Mouse (Mus musculus) ES-Bruce4 (cell line): ENCODE data around the gene Tnfaip8l1.

Experiments
- CTCF ChIP-seq: IDR thresholded peaks from one replicate; pipeline ENCODE4 v1.8.1; 2011; ENCODE audit warnings: low read depth, low read length
- POLR2A ChIP-seq: IDR thresholded peaks from one replicate; pipeline ENCODE4 v1.8.1; 2011; ENCODE audit warnings: low read length; ENCODE audit not compliant: insufficient read depth

- no peak for TF ChIP-seq CTCF
- TF ChIP-seq POLR2A = peak; percentile 56
Observed at GRCm38 (mm10) chr17:56162231-56162774, at the start of gene Tnfaip8l1.
